Mouse (Mus musculus) neural tube, embryonic 12.5 days (tissue): ENCODE results near the gene Lrp10. TPM values are rescaled to one million over a fixed set of nuclear protein-coding genes. Genes with fewer than 3 reads are reported as not detected.

ENCODE experiments used
- polyA plus RNA-seq: library from polyadenylated mRNA; unstranded; fragments of >200 nt; fragmentation: Nextera tagmentation; extraction: Ambion mirVana; gene quantifications from 2 replicates; pipeline ENCODE4 v1.2.1, GENCODE M21; 2016

Lrp10 gene
- polyA plus RNA-seq, 1 experiment from 2014 or later, result 37.5 TPM

Other genes with a start within 250 kb of the Lrp10 start
- 270 and 281 TPM in 2 replicates for gene Dad1, start 210.0 kb upstream of the Lrp10 start, polyA plus RNA-seq
- gene Abhd4, start 209.9 kb upstream of the Lrp10 start, polyA plus RNA-seq, result 45.1 and 48.7 TPM in 2 replicates
- not detected in 2 replicates for gene Olfr49, start 179.2 kb upstream of the Lrp10 start, polyA plus RNA-seq
- gene Oxa1l, start 103.3 kb upstream of the Lrp10 start, polyA plus RNA-seq, result 45.9 and 50.2 TPM in 2 replicates
- 5.6 and 5.7 TPM in 2 replicates for gene Slc7a7, start 46.4 kb upstream of the Lrp10 start, polyA plus RNA-seq
- gene Mrpl52, start 37.2 kb upstream of the Lrp10 start, polyA plus RNA-seq, result 250 and 276 TPM in 2 replicates
- gene Mmp14, start 32.5 kb upstream of the Lrp10 start, polyA plus RNA-seq, result 79.5 and 81.0 TPM in 2 replicates
- gene Rem2, start 12.0 kb downstream of the Lrp10 start, polyA plus RNA-seq, result 40.0 and 41.4 TPM in 2 replicates
- gene Prmt5, start 53.4 kb downstream of the Lrp10 start, polyA plus RNA-seq, result 102 and 105 TPM in 2 replicates
- gene Haus4, start 90.5 kb downstream of the Lrp10 start, polyA plus RNA-seq, result 32.1 and 37.9 TPM in 2 replicates
- 32.9 and 36.6 TPM in 2 replicates for gene Ajuba, start 113.4 kb downstream of the Lrp10 start, polyA plus RNA-seq
- 8.4 and 8.6 TPM in 2 replicates for gene 4931414P19Rik, start 141.9 kb downstream of the Lrp10 start, polyA plus RNA-seq
- gene Psmb5, start 153.9 kb downstream of the Lrp10 start, polyA plus RNA-seq, result 404 and 429 TPM in 2 replicates
- not detected in 2 replicates for gene Psmb11, start 157.3 kb downstream of the Lrp10 start, polyA plus RNA-seq
- gene Gm17606, start 176.8 kb downstream of the Lrp10 start, polyA plus RNA-seq, result not detected in 2 replicates
- 9.5 and 10.0 TPM in 2 replicates for gene Cdh24, start 177.2 kb downstream of the Lrp10 start, polyA plus RNA-seq
- 92.0 and 93.3 TPM in 2 replicates for gene 1700123O20Rik, start 222.1 kb downstream of the Lrp10 start, polyA plus RNA-seq
- gene Acin1, start 222.8 kb downstream of the Lrp10 start, polyA plus RNA-seq, result 140 and 167 TPM in 2 replicates
- 0.10 and 0.17 TPM in 2 replicates for gene Gm29776, start 234.7 kb downstream of the Lrp10 start, polyA plus RNA-seq
- 0.15 TPM in 1 of 2 replicates, not detected in the other for gene Cebpe, start 248.0 kb downstream of the Lrp10 start, polyA plus RNA-seq